Mouse (Mus musculus) MN1 (cell line): ENCODE results near the gene 2300002M23Rik.
A peak's percentile ranks its signal among the peaks of the same experiment; 100 is the strongest.

Experiments used
- DNase-seq: peaks from one replicate; pipeline ENCODE4 v3.0.0-alpha.2; 2016; ENCODE audit warnings: low spot score

Gene 2300002M23Rik

DNA sequence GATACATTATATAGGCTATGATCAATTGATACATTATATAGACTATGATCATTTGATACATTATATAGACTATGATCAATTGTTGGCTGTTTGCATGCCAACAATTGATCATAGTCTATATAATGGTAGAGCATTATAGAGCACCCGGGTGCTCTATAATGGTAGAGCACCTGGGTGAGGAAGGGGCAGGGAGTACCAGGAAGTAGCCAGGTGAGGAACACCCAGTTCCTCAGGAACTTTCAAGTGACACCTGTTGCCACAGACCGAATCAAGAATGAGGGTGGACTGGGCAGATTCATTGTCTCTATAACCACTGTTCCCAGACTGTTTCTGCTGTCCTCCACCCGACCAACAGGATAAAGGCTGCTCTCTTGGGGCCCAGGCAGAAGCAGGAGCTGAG, at the start of gene 2300002M23Rik:
TSS of gene 2300002M23Rik (plus strand) at position 301 of the 400 bp plus-strand sequence.
- no peak for DNase-seq

DNA sequence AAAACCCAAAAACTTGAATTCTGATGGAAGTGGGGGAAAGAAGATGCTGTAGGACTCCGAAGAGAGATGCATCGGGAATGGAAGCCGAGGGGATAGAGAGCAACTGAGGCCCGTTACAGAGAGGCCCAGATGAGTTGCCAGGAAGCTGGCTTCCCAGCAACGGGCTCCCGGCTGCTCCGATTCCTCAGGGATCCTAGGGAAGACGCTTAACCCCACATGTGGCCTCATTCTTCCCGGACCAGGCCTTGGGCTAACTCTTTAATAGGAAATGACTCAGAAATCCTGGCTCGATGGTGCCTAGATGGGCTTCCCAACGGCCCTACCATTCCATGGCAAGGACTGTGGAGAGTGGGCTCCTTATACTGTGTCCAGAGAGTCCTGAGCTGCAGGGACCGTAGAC, 49.7 kb upstream of the 2300002M23Rik start:
- peak; percentile 72 for DNase-seq

DNA sequence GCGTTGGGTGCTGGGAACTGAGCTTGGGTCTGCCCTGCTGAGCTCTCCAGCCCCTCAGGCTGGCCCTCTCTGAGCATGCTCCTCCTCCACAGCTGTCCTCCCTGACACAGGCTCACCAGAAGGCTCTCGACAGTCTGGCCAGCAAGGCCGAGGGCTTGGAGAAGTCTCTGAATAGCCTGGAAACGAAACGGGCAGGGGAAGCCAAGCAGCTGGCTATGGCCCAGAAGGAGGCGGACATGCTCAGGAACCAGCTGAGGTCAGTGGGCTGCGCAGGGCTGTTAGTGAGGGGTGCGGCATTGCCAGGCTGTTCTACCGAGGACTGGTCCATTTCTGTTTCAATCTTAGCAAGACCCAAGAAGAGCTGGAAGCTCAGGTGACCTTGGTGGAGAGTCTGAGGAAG, 42.9 kb upstream of the 2300002M23Rik start:
- DNase-seq: no peak

DNA sequence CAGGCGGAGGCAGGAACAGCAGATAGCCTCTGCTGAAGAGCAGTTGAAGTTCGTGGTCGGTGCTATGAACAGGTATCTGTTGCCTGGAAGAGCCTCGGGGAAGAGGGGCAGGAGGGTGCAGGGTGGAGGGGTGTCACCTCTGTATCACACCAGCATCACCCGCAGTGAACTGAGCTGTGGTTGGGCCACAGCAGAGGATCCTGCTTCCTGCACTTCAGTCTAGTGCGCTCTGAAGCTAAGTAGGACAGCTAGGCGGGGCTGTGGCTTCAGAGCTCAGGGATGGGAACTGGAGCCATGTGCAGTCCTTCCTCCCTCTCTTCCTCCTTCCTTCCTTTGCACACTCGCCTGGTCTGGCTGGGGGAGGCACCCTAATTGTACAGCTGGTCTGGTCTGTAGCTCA, 40.6 kb upstream of the 2300002M23Rik start:
- DNase-seq: no peak

DNA sequence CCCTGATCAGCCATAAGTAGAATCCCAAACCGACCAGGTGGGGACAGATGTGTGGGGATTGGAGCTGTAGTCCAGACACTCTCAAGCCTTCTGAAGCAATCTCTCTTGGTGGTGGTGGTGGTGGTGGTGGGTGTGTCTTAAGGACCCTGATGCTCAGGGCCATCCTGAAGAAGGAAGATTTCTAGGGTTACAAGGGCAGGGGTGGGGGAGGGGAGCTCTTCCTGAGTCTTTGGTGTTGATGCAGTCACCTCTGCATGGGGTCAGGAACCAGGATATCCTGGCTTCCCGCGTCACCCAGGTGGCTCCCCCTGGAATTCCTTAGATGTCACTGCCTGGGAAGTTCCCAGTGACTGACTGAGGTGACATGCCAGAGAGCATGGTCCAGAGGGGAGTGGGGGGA, 34.9 kb upstream of the 2300002M23Rik start:
- DNase-seq: no peak

DNA sequence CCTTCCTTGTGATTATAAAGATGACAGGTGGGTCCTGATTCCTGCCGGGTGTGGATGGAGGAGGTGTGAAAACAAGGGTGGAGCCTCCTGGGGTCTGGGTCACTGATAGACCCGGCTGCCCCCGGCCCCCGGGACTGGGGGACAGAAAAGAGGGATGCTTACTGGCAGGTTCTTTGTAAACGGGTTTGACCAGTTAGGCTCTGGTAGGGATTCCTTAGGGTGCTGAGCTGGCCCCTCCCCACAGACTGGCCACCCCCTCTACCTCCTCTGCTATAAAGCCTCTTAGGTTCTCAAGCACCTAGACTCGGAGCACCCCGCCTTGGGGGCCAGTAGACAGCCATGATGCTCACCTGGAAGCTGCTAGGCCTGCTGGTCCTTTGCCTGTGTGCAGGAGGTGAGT, 34.3 kb upstream of the 2300002M23Rik start, which contains the start of gene Psors1c2:
TSS of gene Psors1c2 (plus strand) at position 301 of the 400 bp plus-strand sequence.
- no peak for DNase-seq

DNA sequence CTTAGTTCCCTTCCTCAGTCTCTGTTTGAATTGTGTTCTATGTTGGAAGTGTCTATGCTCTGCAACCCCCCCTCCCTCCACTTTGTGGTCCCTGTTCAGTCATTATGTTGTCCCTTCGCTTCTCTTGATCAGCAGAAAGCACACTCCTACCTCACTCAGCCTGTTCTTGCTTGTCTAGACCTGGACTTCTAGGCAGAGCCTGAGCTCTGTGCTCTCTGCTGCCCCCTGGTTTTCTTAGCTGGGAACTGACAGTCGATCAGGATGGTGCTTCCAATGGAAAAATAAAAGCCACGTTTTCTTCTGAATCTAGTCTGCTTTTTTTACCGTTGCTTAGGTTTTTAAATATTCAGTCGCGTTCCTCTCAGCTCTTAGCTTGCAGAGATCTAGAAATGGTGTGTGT, 32.9 kb upstream of the 2300002M23Rik start:
- DNase-seq: peak; percentile 87

DNA sequence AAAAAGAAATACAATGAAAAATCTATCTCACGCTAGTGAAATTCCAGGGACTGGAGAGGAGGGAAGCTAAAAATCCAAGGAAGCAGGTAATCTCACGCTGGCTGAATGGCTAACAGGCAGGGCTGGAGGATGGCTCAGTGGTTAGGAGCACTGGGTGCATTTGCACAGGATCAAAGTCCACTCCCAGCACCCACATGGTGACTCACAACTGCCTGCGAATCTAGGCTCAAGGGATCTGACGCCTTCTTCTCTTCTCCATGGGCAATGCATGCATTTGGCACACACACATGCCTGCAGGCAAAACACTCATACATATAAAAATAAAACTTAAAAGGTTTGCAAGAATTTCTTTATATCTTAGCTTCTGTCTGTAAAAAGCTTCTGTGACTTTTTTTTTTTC, 29.8 kb upstream of the 2300002M23Rik start:
- DNase-seq: no peak

DNA sequence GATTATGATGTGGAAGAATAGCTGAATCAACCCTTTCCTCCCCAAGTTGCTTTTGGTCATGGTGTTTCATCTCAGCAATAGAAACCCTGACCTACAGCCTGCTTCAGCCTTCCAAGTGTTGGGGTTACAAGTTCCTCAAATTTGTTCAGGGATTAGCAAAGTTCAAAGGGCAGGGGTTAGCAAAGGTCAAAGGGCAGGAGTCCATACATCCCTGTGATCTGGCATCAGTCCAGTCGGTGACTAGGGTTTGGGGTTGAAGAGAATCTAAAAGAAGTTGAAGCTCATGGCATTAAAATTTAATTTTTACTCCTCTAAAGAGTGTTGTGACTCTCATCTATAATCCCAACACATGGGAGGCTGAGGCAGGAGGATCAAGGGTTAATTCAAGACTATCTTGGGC, 28.8 kb upstream of the 2300002M23Rik start:
- DNase-seq: no peak

DNA sequence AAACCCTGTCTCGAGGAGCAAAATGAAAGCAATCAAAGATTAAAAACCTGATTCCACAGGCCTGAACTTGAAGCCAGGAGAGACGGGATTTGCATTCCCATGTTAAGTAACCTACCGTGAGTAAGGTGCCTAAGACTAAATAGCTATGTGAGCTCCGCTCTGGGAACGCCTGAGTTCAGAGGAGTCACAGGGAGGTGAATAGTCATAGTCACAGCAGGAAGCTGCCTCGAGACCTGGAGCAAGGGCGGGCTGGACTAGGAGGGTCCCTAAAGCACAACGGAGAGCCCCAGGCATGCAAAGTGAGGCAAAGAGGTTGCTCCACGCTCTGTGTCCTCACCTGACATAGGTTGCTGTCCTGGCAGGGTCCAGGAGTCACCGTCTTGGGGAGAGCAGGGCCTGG, 27.7 kb upstream of the 2300002M23Rik start:
- no peak for DNase-seq

DNA sequence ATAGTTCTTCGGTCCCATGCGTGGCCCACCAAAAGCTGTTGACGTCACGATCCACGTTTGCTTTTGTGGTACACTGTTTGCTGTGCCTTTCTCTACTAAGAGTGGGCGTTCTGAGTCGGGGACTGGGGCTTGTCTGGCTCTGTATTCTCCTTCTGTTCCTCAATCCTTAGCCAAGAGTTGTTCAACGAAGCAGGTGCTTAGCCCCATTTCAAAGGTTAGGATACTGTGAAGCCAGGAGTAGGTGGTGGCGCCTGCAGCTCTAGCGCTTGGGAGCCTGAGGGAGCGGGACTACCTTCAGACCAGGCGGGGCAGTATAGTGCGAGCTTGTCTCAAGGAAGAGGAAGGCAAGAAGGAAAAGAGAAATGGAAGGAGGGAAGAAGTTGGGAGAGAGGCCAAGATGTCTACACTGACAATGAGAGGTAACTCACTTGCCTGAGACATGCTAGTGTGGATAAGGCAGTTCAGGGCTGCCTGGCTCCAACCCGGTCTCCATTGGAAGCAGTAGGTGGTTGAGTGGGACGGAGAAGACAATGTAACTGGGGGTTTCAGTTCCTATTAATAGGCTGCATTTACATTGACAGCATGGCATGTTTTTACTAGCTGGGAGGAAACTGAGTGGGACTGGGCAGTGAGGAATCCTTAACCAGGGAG, 24.4 kb upstream of the 2300002M23Rik start:
- peak; percentile 65 for DNase-seq

DNA sequence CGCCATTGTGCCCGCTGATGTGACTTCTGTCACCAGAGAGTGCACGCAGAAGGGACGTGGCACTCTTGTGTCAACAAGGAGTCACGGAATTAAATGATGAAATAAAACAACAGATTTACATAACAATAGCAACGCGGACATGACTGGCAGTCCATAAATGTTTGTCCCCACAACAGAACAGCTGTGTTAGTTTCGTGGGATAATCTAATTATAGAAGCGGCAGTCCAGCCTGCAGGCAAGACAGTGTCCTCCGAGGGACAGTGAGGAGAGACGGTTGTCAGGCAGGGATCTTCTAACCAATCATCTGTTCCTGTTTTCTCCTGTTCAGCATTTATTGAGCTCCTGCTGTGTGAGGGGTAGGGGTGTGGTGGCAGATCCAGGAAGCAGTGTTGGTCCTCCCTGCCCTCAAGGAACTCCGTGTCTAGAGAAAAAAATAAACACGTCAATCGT, 23.8 kb upstream of the 2300002M23Rik start:
- DNase-seq: peak; percentile 57

DNA sequence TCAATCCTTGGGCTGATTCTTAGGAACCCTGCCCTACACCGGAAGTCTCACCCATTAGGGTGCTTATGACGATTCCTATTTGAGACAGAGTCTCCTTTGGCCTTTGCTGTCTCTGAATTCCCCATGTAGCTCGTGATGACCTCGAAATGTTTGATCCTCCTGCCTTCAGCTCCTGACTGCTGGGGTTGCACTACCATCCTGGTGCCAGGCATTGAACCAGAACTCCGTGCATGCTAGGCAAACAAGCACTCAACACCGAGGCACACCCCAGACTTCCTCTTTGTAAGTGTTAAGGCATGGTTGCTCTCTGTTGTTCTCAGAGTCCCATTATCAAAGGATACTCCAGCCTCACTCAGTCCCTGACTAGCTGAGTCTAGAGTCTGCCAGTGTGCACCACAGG, 23.2 kb upstream of the 2300002M23Rik start:
- no peak for DNase-seq

DNA sequence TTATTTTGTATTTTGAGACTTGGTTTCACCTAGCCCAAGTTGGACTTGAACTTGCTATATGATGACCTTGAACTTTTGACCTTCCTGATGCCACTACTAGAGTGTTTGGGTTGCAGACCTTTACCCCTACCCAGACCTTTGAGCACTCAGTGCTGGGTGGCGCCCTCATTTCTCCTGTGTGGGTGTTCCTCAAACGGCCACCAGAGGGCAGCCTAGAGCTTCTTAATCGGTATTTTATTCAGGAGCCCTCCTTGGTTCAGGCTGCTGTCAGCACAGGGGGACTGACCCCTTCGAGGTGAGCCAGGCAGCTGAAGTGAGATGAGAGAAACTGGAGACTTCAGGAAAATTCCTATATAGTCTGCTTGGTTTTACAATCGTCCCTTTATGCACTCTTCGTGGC, 22.6 kb upstream of the 2300002M23Rik start:
- DNase-seq: peak; percentile 66

DNA sequence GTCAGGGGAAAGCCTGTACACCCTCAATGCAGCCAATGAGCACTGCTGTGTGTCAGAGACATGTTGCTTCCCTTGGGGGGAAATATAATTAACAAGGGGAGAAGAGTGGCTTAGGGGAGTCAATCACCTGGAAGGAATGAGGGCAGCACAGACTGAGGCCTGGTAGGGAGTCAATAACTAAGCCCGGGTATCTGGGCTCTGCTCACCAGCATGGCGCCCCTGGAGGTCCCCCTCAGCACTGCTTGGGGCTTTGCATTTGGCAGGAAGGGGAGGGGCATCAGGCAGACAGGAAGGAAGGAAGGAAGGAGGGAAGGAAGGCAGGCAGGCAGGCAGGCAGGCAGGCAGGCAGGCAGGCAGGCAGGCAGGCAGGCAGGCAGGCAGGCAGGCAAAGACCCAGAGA, 19.8 kb upstream of the 2300002M23Rik start:
- no peak for DNase-seq

DNA sequence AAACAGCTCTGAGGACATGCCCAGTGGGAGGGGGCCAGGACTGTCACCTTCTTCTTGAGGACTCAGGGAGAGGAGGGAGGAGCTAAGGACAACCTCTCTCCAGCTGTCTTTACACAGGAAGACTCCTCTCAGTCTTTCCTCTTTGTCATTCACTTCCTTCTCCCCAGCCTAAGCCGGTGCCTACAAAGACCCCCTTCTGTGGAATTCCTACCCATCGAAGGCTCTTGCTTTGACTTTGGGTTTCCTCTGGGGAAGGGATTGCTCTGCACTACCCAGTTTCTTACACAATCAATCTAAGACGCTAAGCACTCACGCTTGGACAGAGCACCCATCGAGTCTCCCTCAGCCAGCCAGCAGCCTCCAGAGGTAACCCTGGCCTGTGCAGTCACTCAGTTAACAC, 18.6 kb upstream of the 2300002M23Rik start:
- no peak for DNase-seq

DNA sequence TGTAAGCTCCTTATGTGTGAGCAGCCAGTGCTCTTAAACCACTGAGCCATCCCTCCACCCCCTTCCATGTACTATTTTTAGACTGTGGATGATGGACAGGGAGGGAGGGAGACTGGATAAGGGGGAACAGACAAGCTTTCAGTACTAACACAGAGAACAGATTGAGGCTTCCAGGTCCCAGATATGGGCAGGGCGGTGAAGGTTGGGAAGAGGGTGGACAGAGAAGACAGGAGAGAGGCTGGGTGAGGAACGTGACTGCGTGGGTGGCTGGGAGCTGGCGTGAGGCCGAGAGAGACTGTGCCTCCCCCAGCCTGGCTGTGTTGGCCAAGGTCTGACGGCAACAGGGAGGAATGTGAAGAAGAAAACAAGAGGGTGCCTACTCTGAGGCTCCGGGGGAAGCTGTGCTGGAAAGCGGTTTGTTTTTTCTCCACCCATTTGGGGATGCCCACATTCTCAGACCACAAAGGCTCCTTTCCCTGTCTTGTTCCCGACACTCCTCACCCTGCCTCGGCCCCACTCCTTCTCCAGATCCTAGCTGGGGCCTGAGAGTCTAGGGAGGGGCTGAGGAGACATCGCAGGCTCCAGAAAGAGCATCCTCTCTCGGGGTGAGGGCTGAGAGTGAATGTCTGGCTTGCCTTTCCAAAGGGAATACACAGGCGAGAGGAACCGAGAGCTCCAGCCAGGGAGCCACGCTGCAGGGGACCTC, 17.7 kb upstream of the 2300002M23Rik start:
- peak; percentile 76 for DNase-seq

DNA sequence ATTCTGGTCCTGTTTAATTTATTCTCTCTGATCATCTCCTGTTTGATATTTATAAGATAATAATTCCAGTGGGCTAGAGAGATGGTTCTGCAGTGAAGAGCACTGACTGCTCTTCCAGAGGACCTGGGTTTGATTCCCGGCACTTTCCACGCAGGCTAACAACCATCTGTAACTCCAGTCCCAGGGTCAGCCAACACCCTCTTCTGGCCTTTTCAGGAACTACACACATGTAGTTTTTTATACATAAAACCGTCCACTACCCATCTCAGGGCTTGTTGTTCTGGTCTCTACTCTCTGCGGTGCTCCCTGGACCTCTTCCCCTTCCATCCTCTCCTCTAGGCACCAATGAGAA, 17.1 kb upstream of the 2300002M23Rik start:
- DNase-seq: no peak

DNA sequence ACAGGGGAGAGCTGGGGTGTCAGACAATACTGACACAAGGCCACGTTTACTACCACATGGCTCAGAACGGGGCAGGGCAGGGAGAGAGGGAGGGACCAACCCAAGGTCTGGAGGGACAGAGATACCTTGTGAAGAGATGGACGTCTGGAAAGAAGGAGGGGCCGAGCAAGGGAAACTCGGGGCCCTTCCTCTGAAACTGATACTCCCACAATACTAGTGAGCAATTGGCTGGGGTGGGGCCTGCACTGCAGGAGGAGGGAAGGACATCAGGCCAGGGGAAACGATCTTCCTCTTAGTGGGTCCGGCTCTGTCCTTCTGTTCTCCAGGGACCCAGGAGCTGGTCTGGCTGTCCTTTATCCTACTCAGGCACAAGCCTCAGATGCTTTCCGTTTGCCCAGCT, 16.4 kb upstream of the 2300002M23Rik start:
- no peak for DNase-seq

DNA sequence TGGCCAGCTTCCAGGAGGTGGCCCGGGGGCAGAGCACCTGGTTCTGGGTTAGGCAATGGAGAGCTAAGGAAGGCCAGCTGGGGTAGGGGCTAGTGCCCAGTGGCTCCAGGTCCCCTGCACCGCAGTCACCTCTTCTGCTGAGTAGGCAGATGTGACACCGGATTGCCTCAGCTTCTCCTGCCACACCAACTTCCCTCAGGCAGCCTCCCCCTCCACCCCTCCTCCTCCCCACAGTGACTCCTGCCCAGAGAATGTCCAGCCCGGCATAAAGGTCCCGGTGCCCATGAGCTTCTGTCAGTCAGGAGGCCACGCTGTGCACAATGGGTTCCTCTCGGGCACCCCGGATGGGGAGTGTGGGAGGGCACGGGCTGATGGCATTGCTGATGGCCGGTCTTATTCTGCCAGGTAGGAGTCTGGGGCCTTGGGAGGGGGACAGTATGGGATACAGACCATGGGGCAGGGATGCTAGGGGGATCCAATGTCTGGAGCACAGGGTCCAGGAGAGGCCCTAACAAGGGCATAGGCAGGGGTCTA, 15.3 kb upstream of the 2300002M23Rik start, which contains the start of gene Cdsn:
TSS of gene Cdsn (plus strand) at position 248 of the 534 bp plus-strand sequence.
- peak; percentile 73 for DNase-seq

DNA sequence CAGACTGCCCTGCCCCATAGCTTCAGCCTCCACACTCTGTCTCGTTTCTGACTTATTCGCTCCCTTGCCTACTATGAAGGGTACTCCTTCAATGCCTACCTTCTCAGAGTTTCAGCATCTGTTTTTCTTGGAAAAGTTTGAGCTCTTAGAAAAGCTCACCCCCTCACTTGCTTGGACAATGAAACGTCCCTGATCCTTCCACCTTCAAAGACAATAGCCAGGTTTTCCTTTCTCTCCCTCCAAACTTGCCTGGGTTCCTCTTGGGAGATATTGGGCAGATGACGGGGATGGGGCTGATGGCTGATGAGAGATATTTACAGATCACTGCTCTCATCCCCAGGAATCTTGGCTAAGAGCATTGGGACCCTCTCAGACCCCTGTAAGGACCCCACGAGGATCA, 12.9 kb upstream of the 2300002M23Rik start:
- DNase-seq: no peak

DNA sequence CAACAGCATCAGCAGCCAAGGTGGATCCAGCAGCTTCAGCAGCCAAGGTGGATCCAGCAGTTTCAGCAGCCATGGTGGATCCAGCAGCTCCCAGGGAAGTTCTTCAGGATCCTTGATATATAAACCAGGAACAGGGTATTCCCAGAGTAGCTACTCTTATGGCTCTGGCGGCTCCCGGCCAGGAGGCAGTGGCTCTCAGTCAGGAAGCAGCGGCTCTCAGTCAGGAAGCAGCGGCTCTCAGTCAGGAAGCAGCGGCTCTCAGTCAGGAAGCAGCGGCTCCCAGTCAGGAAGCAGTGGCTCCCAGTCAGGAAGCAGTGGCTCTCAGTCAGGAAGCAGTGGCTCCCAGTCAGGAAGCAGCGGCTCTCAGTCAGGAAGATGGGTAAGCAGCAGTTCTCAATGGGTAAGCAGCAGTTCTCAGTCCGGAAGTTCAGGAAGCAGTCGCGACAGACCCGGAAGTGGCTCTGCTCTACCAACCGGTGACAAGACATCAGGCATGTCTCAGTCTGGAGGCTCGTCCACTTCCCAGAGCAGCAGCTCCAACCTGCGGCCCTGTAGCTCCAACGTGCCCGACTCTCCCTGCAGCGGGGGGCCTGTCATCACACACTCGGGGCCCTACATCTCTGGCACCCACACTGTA, 12.4 kb upstream of the 2300002M23Rik start:
- DNase-seq: no peak

DNA sequence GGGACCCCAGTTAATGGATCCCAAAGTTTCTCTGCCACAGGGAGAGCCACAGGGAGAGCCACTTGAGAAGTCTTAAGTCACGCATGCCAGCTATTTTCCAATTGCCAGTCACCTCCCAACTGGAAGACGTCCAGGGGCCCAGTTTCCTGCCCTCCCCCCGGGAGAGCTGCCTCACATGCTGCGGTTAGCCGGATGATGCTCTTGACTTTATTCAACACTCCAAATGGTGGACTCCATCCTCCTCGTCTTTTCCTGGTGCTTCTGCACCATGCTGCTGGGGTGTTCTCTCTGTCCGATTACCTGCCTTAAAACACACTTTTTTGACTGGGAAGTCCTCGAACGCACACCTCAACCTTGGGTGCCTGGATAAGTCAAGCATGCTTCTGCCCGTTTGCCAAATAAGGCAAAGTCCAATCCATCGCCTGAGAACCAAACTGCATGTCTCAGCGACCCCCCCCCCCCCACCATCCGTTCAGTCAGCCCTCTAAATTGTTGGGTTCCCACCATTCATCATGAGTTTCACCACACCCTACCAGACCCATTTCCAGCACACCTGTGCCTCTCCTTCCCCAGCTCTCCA, 11.0 kb upstream of the 2300002M23Rik start:
- DNase-seq: no peak
